Mouse (Mus musculus) cerebellum, adult 2 months (tissue): Measurements from ENCODE around the gene Cox4i2. TPM values are rescaled to one million over a fixed set of nuclear protein-coding genes. Genes with fewer than 3 reads are reported as not detected.

Source experiments
- DNase-seq, 2 experiments: peaks; one replicate each; pipeline ENCODE4 v3.0.0; 2021
- H3K27ac ChIP-seq: fragments of 200-500 bp; 2 replicates; pipeline ENCODE4 v1.5.1; 2012; ENCODE audit warnings: low read length, control low read depth, inconsistent platforms; ENCODE audit not compliant: insufficient read depth
- H3K27me3 ChIP-seq: fragments of 200-500 bp; 2 replicates; pipeline ENCODE4 v1.6.1; 2012; ENCODE audit warnings: inconsistent platforms, mild to moderate bottlenecking, low read length, moderate library complexity; ENCODE audit not compliant: control insufficient read depth, insufficient read depth
- H3K4me1 ChIP-seq: fragments of 200-500 bp; 2 replicates; pipeline ENCODE4 v1.6.1; 2011; ENCODE audit warnings: low read length; ENCODE audit not compliant: control insufficient read depth, insufficient read depth
- H3K4me3 ChIP-seq: fragments of 200-500 bp; replicated peaks from 2 replicates; pipeline ENCODE3; 2011; ENCODE audit warnings: mild to moderate bottlenecking, low read depth, low read length, control low read depth; ENCODE audit not compliant: insufficient read depth
- CTCF ChIP-seq: fragments of 200-500 bp; IDR thresholded peaks from 2 replicates; pipeline ENCODE4 v1.5.1; 2011; ENCODE audit warnings: low read depth, mild to moderate bottlenecking, control low read depth, low read length, moderate library complexity, borderline replicate concordance; ENCODE audit not compliant: insufficient read depth
- POLR2A ChIP-seq: fragments of 200-500 bp; IDR thresholded peaks from 2 replicates; pipeline ENCODE4 v1.6.1; 2011; ENCODE audit warnings: low read length, control low read depth, borderline replicate concordance; ENCODE audit not compliant: insufficient read depth
- WGBS: fragments of 180-500 bp; shearing (Covaris S2); methylation state at CpG from one replicate; pipeline ENCODE4 v1.1.7; 2018; 5-methylcytosine and 5-hydroxymethylcytosine counted together
- polyA plus RNA-seq: library from polyadenylated mRNA; depleted of rRNA; stranded (reverse); fragments of >200 nt; gene quantifications from 2 replicates; pipeline ENCODE4 v1.2.3, GENCODE M21; 2012

Gene Cox4i2
- polyA plus RNA-seq, 1 experiment, result 9.2 TPM

DNA sequence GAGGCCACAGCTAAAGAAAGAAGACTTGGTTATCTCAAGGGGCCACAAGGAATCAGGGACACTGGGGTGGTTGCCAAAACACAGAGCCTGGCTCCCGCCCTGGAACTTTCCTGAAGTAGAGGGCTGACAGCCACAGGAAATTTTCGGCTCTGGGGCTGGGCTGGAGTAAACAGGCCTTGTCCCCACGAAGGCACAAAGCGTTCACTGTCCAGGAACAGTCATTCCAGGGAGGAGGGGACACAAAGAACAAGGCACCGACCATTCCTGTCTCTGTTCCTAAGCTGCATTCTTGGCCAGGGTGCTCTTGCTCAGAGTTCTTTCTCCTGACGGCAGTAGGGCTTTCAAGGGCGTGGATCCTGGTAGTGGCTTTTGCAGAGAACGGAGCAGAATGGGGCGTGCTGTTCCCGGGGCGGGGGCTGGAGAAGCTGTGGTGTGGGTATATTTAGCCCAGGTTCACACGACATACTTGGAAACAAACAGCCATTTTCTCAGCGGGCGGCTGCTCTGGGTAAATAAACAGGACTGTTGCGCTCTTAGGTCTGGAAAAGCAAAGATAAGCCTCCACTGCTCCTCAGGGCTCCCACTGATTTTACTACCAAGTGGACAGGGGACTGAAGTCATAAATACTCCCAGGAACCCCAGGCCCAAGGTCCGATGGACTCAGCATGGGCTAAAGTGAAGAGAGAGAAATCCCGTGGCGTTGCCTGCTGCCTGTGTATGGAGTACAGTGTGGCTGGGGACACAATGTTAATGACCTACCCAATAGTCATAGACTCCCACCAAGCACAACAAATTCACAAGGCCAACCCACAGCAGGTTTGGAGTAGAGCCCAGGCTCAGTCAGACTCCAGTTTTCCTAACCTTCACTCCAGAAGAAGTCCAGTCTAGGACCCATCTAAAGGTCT lies 31.7 kb downstream of the Cox4i2 start:
- Histone ChIP-seq H3K4me3 (peak overlapping the region; percentile 3), H3K4me1 (peaks cover 65% of the 10 kb centered on the region), H3K27me3 (no peaks in the 10 kb centered on the region), H3K27ac (peak overlapping the region; percentile 93)
- TF ChIP-seq CTCF, result no peak
- TF ChIP-seq POLR2A, result no peak; the same call in 1 of the 2 replicates
- DNase-seq, result peak; percentile 87 to 90
- WGBS, result 2% methylated on average over 18 of the region's 18 CpGs

DNA sequence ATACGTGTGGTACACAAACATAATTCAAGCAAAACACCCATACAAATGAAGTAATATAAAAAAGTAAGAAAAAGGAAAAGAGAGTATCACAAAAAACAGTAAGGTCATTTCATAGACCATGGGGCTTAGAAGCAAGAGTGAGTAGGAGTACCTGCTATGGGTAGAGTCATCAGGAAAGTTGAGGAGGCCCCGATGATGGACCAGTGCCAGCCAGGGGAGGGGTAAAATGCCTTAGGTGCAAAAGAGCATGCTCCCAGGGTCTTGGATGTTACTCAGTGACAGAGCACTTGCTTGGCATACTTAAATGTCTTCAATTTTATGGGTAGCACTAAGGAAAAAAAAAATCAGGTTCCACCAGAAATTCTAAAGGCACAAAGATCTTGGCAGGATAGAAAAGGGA lies 33.2 kb downstream of the Cox4i2 start:
- DNase-seq, result no peak
- H3K4me3 ChIP-seq, result no peak overlapping the region
- H3K4me1 ChIP-seq, result peaks cover 56% of the 10 kb centered on the region
- no peaks in the 10 kb centered on the region for H3K27me3 ChIP-seq
- no peak for TF ChIP-seq POLR2A
- no peak for TF ChIP-seq CTCF
- H3K27ac ChIP-seq, result peak overlapping the region; percentile 55; the same call in 1 of the 2 replicates
- 75% methylated on average over 2 of the region's 2 CpGs for WGBS

DNA sequence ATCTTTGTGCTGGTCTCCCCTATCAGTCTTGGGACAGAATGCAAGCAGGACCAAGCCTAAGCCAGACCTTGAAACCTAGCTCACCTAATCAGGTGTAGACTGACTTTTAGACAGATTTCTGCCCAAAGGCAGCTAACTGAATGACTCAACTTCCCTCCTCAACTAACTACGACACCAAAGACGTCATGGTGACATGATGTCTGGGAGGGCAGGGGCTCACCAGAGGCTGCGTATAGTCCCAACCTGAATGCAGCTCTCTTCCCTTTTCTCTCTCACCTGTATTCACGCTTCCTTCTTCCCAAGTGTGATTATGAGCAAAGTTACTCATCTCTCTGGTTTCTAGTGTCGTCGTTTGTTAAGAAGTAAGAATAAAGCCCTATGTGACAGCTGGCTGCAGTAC lies 33.6 kb downstream of the Cox4i2 start:
- Histone ChIP-seq H3K4me3 (no peak overlapping the region), H3K27me3 (no peaks in the 10 kb centered on the region), H3K27ac (peak overlapping the region; percentile 55; the same call in 1 of the 2 replicates), H3K4me1 (peaks cover 56% of the 10 kb centered on the region)
- WGBS, result 95% methylated on average over 6 of the region's 6 CpGs
- DNase-seq, result no peak
- no peak for TF ChIP-seq POLR2A
- TF ChIP-seq CTCF, result no peak

DNA sequence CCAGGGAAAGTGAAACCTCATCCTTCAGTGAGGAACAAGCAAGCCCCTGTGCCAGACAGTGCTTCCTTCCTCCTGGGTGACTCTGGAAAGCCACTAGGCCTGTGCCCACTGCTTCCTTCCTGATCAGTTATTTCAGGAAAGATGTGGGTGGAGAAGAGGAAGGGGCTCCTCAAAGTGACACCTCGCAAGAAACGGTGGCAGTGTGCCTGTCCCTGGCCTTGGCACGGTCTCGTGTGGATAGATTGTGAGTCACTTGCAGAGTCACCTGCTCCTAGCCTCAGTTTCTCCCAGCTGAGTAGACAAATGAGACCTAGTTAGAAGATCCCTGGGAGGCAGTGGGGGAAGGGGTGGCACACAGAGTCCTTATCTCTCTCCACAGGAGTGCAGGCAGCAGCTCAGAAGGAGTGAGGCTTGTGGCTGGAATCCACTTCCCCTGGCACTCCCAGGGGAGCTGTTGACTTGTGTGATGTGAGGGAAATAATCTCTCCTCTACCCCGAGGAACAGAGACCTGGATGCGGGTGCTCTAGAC lies 35.0 kb downstream of the Cox4i2 start:
- H3K27me3 ChIP-seq, result no peaks in the 10 kb centered on the region
- no peak for TF ChIP-seq POLR2A
- no peak for TF ChIP-seq CTCF
- 12% methylated on average over 6 of the region's 6 CpGs for WGBS
- H3K4me1 ChIP-seq, result peaks cover 60% of the 10 kb centered on the region
- peak; percentile 58 to 64 for DNase-seq
- H3K4me3 ChIP-seq, result no peak overlapping the region
- H3K27ac ChIP-seq, result peak overlapping the region; percentile 82

DNA sequence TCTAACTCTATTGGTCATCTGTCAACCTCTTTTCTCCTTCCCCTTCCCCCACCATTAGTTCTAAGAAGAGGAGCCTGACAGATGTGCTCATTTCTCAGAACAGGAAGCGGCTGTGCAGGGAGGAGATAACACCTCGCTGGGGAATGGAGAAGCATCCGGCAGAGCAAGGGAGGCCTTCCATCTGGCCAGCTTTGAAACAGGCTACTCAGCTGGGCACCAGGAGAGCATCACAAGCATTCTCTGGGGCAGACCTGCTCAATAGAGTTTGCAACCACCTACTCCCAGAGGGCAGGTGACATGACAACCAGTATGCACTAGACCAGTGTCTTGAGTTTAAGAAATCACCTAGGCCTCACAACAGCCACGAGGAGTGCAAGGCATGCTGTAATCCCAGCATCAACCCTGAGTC lies 35.6 kb downstream of the Cox4i2 start:
- peak overlapping the region; percentile 82; the same call in 1 of the 2 replicates for H3K27ac ChIP-seq
- no peak for DNase-seq

GRCm38 (mm10) chr2:152792461-152792860 lies 38.5 kb downstream of the Cox4i2 start:
- 51% methylated on average over 2 of the region's 2 CpGs for WGBS

More for the DNA sequence above, 35.6 kb downstream of the Cox4i2 start:
- H3K4me3 ChIP-seq, result no peak overlapping the region
- H3K27me3 ChIP-seq, result no peaks in the 10 kb centered on the region
- TF ChIP-seq CTCF, result no peak
- no peak for TF ChIP-seq POLR2A
- WGBS, result 28% methylated on average over 4 of the region's 4 CpGs
- H3K4me1 ChIP-seq, result peaks cover 60% of the 10 kb centered on the region

GRCm38 (mm10) chr2:152793381-152793780 lies 39.4 kb downstream of the Cox4i2 start:
- DNase-seq, result no peak
- Histone ChIP-seq H3K27ac (peak overlapping the region; percentile 59), H3K4me1 (peaks cover 62% of the 10 kb centered on the region), H3K27me3 (no peaks in the 10 kb centered on the region), H3K4me3 (no peak overlapping the region)
- 47% methylated on average over 5 of the region's 5 CpGs for WGBS
- no peak for TF ChIP-seq POLR2A
- TF ChIP-seq CTCF, result no peak

More at GRCm38 (mm10) chr2:152792461-152792860, 38.5 kb downstream of the Cox4i2 start:
- H3K27ac ChIP-seq, result peak overlapping the region; percentile 57; the same call in 1 of the 2 replicates
- DNase-seq, result no peak
- no peaks in the 10 kb centered on the region for H3K27me3 ChIP-seq
- TF ChIP-seq POLR2A (no peak), CTCF (no peak)
- H3K4me3 ChIP-seq, result no peak overlapping the region
- peaks cover 60% of the 10 kb centered on the region for H3K4me1 ChIP-seq
